Mouse (Mus musculus) heart, postnatal 36 days (tissue): Measurements from ENCODE around the gene Itsn1. TPM values are rescaled to one million over a fixed set of nuclear protein-coding genes. Genes with fewer than 3 reads are reported as not detected.

Experiments used
- DNase-seq, 2 experiments: peaks; one replicate each; pipeline ENCODE4 v3.0.0; 2021 to 2022
- intact Hi-C: fragments of 180-260 bp; cut with DNase I; formaldehyde crosslinking; loops from one replicate; pipeline ENCODE4 v1.15.1; 2025
- total RNA-seq, 2 experiments: library from RNA; stranded (reverse); gene quantifications; 2 replicates each; pipeline ENCODE4 v1.2.3; 2021

Gene Itsn1
- total RNA-seq, 2 experiments from 2014 or later = 44.0 to 44.7 TPM

GRCm38 (mm10) chr16:91795606-91796005, 66.5 kb downstream of the Itsn1 start:
- intact Hi-C loops = no loop called here
- DNase-seq = no peak

- intact Hi-C loops = loop anchor here (5.0 kb wide), 2 partner anchors 74 to 86 kb away; partner anchors contain the start of genes Cryzl1 and Itsn1
- no peak for DNase-seq
Measured at GRCm38 (mm10) chr16:91801426-91801825, 72.3 kb downstream of the Itsn1 start.

GRCm38 (mm10) chr16:91802461-91803062, 73.5 kb downstream of the Itsn1 start:
- intact Hi-C loops = loop anchor here (5.0 kb wide), 2 partner anchors 75 to 85 kb away; partner anchors contain the start of genes Cryzl1 and Itsn1

GRCm38 (mm10) chr16:91804418-91804817, 75.3 kb downstream of the Itsn1 start:
- no peak for DNase-seq
- intact Hi-C loops = loop anchor here (5.0 kb wide), 2 partner anchors 77 to 83 kb away; partner anchors contain the start of genes Cryzl1 and Itsn1

More at GRCm38 (mm10) chr16:91802461-91803062, 73.5 kb downstream of the Itsn1 start:
- DNase-seq = no peak

- intact Hi-C loops = loop anchor here (5.0 kb wide), 2 partner anchors 78 to 82 kb away; partner anchors contain the start of genes Cryzl1 and Itsn1
- peak in 1 of 2 experiments; percentile 42 for DNase-seq
Measured at GRCm38 (mm10) chr16:91804831-91805230, 75.8 kb downstream of the Itsn1 start.

DNA sequence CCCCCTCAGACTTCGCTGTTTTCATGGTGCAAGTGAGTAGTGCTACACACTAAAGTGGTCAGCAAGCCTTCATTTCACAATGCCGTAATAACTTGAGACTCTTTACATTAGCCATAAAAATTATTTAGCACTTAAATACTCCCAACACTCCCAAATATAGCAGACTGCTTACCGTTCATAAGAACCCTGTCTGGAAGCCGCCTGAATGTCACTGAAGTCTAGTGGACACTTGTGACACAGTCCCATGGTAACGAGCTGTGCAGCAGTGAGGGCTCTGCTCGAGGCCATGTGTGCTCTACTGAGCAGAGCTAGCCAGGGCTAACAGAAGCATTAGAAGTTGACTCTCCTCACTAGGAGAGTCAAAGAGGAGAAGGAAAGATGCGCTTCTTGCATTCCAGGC, 81.2 kb downstream of the Itsn1 start:
- DNase-seq = no peak
- intact Hi-C loops = no loop called here

DNA sequence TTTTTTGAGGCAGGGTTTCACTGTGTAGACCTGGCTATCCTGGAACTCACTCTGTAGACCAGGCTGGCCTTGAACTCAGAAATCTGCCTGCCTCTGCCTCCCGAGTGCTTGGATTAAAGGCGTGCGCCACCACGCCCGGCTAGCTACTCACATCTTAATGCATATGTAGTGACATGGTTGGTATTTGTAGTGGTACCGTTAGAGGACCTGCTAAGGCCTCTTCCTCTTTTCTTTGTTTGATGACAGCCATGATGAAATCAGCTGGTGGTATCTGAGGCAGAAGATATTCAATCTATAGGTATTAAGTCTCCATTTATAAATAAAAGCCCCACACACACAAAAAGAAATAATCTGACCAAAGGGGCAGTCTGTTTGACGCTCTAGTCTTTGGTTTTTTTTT, 82.3 kb downstream of the Itsn1 start:
- DNase-seq = no peak
- intact Hi-C loops = no loop called here

GRCm38 (mm10) chr16:91811876-91812275, 82.8 kb downstream of the Itsn1 start:
- no peak for DNase-seq
- intact Hi-C loops = no loop called here

- DNase-seq = no peak
- intact Hi-C loops = no loop called here
Measured at GRCm38 (mm10) chr16:91813543-91813942, 84.5 kb downstream of the Itsn1 start.

DNA sequence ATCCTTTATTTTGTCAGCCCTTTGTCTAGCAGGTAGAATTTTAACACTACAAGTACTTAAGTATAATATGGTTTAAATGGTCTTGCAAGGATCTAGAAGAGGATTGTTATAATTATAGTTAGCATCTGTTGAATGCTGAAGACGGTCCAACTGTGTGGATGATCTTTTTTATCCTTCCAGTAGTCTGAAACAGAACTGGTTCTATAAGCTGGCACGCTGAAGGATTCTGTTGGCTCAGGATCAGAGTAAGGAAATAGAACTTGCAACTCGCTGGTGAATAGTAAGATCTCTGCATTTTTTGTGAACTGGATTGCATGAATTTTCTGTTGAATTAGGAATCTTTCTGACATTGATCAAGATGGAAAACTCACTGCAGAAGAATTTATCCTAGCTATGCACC, 86.0 kb downstream of the Itsn1 start:
- intact Hi-C loops = no loop called here
- no peak for DNase-seq

- intact Hi-C loops = no loop called here
- DNase-seq = no peak
Measured at GRCm38 (mm10) chr16:91820299-91820698, 91.2 kb downstream of the Itsn1 start.

DNA sequence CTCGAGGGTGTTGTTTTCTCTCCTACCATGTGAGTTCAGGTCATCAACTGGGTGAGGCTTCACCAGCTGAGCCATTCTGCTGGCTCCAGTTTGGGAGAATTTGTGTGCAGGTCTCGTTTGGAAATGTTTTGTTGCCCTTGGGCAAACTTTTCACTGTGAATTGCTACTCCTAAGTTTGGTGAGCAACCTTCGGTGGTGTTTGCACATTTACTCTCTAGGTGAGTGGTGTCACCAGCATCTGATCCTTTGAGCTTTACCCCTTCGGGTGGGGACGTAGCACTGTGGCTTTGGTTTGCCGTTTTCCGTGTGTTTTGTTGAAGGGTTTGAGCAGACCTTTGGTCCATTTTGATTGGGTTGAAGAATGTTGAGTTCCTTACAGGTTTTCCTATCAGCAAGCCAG, 93.2 kb downstream of the Itsn1 start:
- intact Hi-C loops = no loop called here
- DNase-seq = no peak

- intact Hi-C loops = no loop called here
- DNase-seq = no peak
Measured at GRCm38 (mm10) chr16:91822759-91823158, 93.7 kb downstream of the Itsn1 start.

DNA sequence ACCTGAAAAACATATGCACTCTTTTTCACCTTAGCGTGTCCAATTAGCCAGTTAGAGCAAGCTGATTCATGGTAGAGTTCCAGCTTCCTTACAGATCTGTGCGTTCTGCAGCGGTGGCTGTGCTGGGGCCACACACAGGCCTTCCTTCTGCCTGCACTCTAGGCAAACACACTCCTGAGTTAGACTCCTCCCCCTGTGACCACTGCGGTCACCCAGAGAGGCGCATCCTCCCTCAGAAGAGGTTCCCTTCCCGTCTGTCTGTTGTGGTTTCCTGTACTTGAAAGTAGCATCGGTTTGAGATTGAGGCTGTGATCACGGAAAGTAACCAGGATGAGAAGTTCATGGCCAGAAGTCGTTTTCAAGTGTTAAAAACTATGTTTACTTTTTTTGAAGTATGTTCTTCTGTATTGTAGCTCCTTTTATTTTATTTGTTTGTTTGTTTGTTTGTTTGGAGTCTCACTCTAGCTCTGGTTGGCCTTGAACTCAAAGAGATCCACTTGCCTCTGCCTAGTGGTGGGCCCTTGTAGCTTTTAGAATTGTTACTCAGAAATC, 96.8 kb downstream of the Itsn1 start:
- intact Hi-C loops = loop anchor here (5.0 kb wide), 1 partner anchor 91 kb away; no protein-coding TSS in a partner anchor
- DNase-seq = no peak

GRCm38 (mm10) chr16:91826893-91827292, 97.8 kb downstream of the Itsn1 start:
- no peak for DNase-seq
- intact Hi-C loops = loop anchor here (5.0 kb wide), 1 partner anchor 90 kb away; no protein-coding TSS in a partner anchor

GRCm38 (mm10) chr16:91827456-91827855, 98.4 kb downstream of the Itsn1 start:
- intact Hi-C loops = loop anchor here (5.0 kb wide), 1 partner anchor 90 kb away; no protein-coding TSS in a partner anchor
- DNase-seq = no peak

DNA sequence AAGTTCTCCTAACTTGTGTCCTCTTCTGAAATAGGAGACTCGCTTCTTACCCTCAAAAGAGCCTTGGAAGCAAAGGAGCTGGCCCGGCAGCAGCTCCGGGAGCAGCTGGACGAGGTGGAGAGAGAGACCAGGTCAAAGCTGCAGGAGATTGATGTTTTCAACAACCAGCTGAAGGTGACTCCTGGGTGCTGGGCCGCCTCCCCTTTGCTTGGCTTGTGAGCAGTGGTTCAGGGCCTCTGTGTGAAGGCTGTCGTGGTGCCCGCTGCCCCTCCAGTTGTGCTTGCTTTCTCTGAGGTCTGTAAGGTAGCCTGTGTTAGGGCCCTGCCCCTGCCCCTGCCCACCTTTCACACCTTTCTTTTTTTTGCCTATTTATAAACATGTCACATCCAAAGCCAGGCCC, 99.1 kb downstream of the Itsn1 start:
- intact Hi-C loops = loop anchor here (5.0 kb wide), 1 partner anchor 89 kb away; no protein-coding TSS in a partner anchor
- no peak for DNase-seq

DNA sequence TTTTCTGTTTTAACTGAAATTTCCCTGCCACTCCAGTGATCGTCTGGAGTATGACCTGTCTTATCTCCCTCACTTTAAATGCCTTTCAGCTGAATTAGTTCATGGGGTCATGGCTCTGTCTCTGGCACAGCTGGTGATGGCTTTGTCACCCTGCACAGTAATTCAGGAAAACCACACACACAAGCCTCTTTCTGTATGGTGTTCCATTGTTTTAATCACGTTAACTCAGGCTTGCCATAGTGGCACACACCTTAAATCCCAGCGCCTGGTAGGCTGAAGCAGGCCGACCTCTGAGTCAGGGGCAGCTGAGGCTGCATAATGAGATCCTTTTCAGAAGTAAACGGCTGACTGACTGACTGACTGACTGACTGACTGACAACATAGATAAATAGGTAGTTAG, 99.5 kb downstream of the Itsn1 start:
- no peak for DNase-seq
- intact Hi-C loops = loop anchor here (5.0 kb wide), 1 partner anchor 89 kb away; no protein-coding TSS in a partner anchor

GRCm38 (mm10) chr16:91829121-91829520, 100.0 kb downstream of the Itsn1 start:
- DNase-seq = no peak
- intact Hi-C loops = loop anchor here (5.0 kb wide), 1 partner anchor 88 kb away; no protein-coding TSS in a partner anchor

DNA sequence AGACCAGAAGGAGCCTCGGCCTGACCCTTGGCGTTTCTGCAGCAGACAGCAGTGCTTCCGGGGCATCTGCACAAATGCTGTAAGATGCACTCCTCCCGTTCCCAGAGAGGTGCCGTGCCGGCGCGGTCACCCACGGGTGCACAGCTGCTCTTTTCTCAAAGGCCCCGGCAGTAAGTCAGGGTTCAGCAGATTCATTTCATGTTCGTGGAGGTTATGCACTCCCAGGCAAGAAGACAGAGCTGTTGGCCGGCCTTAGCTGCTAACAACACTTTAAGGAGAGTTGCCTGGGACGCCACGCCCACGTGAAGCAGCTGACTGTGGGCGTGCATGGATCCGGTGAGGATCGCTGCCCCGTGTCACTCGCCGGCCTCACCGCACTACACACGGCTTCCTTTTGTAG, 101.2 kb downstream of the Itsn1 start:
- DNase-seq = no peak
- intact Hi-C loops = no loop called here

GRCm38 (mm10) chr16:91833121-91833520, 104.0 kb downstream of the Itsn1 start:
- DNase-seq = no peak
- intact Hi-C loops = no loop called here

DNA sequence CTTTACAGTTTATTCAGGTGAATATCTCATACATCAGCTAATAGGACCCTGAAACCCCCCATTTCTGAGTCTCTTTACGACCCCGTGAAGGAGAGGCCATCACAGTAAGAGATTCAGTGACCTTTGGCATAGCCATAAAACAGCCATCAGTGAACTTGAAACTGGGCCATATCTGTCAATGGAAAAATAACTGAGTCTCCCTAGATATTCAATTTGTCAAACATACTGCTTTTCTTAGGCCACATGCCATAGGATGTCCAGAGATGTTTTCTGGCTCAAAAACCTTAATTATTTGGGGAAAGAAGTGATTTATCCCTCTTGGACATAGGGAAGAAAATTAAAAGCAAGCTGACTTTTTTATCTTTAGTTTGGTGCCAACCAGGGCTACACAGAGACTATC, 104.5 kb downstream of the Itsn1 start:
- intact Hi-C loops = no loop called here
- no peak for DNase-seq
